Mouse (Mus musculus) gastrocnemius, postnatal 25 days (tissue): ENCODE data around the gene Cdk14. TPM values are rescaled to one million over a fixed set of nuclear protein-coding genes. Genes with fewer than 3 reads are reported as not detected.

Experiments used
- DNase-seq: peaks from one replicate; pipeline ENCODE4 v3.0.0; 2022
- microRNA-seq, 2 experiments: library from miRNA; unstranded; fragments of <30 nt; microRNA quantifications; one replicate each; pipeline ENCODE4 v1.2.0; 2021; ENCODE audit warnings: borderline replicate concordance in 2 of 2
- total RNA-seq, 2 experiments: library from RNA; stranded (reverse); gene quantifications; 1 replicate in 1 of 2; 2 replicates in 1 of 2; pipeline ENCODE4 v1.2.3; 2021

Cdk14 gene
- total RNA-seq, 2 experiments from 2014 or later: 5.4 to 5.5 TPM

- no peak for DNase-seq
These were observed 631.6 kb downstream of the Cdk14 start for GRCm38 (mm10) chr5:4788484-4788883.

DNA sequence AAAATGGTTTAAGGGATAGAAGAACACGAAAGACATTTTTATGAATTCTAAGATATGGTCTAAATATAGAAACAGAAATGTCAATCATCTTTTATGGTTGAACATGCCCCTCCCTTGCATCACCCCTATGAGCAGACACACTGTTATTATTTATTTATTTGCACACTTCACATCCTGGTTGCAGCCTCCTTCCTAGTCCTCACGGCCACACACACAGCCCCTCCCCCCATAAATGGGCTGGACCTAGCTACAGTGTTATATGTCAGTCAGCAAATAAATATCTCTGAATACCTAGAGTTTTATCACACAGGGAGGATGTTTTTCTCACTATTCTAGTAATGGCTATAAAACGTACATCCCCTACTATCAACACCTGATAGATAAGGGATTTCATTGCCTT, 633.3 kb downstream of the Cdk14 start:
- no peak for DNase-seq

GRCm38 (mm10) chr5:4778274-4778673, 641.8 kb downstream of the Cdk14 start:
- DNase-seq: no peak

DNA sequence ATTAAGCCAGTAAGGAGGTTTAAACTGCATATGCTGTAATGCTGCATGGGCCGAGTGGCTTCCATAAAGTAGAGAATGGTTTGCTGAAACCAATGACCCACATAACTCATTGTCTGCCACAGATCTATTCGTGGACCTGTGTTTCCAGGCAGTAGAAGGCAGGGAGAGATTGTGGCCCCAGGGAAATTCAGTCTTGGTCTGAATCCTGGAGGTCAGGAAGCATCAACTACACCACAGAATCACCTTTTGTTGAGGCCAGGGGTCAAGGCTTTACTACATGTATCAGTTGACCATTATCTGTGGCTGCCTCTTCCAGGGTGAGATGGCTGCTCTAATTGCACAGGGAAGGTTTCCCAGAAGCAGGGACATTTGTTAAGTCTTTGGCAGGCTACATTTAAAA, 643.6 kb downstream of the Cdk14 start:
- no peak for DNase-seq

- DNase-seq: no peak
These were observed 646.9 kb downstream of the Cdk14 start for GRCm38 (mm10) chr5:4773090-4773772.

DNA sequence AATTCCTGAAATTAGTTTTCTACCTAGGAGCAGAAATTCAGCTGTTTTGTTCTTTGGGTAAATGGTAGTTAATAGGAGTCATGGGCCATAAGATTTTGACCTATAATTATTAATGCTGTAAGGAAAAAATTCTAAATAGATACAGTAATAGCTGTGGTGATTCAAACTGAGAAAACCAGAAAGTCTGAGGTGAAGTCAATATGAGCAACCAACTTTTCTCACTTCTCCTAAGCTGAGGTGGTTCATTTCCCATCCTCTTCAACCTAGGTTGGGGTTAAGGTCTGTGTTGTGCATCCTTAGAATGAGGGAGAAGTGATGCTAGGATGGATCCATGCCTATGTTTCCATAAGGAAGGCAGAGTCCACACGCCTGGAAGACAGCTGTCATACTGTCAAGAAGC, 649.5 kb downstream of the Cdk14 start:
- no peak for DNase-seq

- DNase-seq: no peak
These were observed 652.2 kb downstream of the Cdk14 start for GRCm38 (mm10) chr5:4767896-4768295.

DNA sequence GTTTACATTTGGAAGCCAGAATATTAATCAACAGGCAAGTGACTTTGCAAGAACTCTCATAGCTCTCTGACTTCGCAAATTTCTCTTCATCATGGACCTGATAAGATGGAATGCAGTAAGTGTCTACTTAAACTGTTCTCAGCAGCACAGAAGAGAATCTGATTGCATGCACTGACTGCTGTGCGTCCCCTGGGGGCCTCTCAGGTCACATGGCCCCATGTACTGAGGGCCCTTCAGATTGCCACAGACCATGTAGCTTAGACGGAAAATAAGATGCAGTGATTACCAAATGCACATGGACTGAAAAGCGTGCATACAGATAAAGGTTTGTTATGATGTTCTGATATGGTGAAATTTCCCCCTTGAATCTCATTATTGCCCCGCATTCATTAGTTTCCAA, 653.4 kb downstream of the Cdk14 start:
- DNase-seq: no peak

DNA sequence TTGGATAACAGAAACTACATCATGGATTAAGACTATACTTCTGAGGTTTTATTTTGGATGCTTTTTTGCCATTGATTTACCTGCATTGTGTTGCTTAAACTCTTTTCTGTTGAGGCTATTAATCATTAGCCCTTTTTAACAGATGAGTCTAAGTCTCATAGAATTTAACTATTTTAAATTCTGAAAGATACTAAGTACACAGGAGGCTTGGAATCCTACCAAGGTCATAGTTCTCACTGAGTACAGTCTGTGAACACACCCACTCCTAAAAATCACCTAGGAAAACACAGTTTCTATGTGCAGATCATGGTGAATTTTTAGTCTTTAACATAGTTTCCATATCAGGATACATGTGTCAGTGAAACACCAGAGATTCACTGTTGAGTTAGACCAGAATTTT, 658.2 kb downstream of the Cdk14 start:
- no peak for DNase-seq

GRCm38 (mm10) chr5:4758331-4759080, 661.6 kb downstream of the Cdk14 start:
- no peak for DNase-seq

- peak; percentile 91 for DNase-seq
These were observed 662.2 kb downstream of the Cdk14 start, which contains the start of gene Fzd1 for GRCm38 (mm10) chr5:4757902-4758301. Gene Fzd1 (minus strand): TSS chr5:4758035.

- DNase-seq: peak; percentile 60
These were observed 663.0 kb downstream of the Cdk14 start for GRCm38 (mm10) chr5:4756871-4757711.

DNA sequence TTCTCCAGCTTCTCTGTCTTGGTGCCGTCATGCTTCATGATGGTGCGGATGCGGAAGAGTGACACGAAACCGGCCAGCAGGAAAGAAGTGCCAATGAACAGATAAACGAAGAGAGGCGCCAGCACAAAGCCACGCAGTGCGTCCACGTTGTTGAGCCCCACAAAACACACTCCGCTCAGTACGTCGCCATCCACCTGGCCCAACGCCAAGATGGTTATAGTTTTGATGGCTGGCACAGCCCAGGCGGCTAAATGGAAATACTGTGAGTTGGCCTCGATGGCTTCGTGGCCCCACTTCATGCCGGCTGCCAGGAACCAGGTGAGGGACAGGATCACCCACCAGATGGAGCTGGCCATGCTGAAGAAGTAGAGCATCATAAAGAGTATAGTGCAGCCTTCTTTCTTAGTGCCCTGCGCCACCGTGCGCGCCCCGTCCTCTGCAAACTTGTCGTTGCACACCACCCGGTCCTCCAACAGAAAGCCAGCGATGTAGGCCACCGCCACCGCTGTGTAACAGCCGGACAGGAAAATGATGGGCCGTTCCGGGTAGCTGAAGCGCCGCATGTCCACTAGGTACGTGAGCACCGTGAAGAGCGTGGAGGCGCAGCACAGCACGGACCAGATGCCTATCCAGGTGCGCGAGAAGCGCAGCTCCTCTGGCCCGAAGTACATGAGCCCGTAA, 664.0 kb downstream of the Cdk14 start:
- DNase-seq: peak; percentile 11

GRCm38 (mm10) chr5:4755326-4755725, 664.8 kb downstream of the Cdk14 start:
- no peak for DNase-seq

DNA sequence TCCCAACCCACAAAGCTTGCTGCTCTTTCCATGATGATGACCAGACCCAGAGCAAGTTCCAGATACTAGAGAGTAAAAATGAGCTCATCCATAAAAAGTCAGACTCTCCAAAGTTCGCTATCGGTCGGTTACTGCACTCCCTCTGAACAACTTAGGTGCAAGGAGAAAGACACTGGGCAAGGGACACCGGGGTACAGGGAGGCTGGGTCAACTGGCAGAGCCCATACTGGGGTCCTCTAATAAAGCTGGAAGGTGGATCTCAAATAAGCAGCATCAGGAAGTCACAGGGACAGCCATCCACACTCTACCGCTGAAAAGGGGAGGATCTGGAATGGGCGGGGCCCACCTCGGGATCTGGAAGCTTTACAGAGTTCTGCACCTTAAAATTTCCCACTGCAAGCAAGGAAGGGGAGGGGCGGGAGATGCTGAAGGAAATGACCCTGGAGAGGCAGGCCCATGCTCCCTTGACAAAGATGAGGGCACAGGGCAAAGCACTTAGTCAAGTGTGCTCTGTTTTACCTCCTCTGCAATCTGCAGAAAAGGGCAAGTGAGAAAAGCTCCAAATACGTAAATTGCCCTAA, 665.3 kb downstream of the Cdk14 start:
- DNase-seq: no peak

Small RNA genes within 50 kb of the gene (microRNA-seq; reads per million reads assigned to microRNA genes)
- gene Gm25037: 0 reads per million in 2 experiments
- 0 reads per million in 2 experiments for gene Gm44483

Other genes starting within 250 kb of the Cdk14 start
- gene 1700015F17Rik, start 58.8 kb upstream of the Cdk14 start, total RNA-seq: not detected
- 10 to 100 TPM; 12.6 to 13.5 TPM for gene Cldn12, start 94.6 kb upstream of the Cdk14 start, total RNA-seq
- gene Gtpbp10, start 139.2 kb upstream of the Cdk14 start, total RNA-seq: 1 to 10 TPM; 6.1 to 6.9 TPM
- not detected for gene Gm8773, start 153.5 kb upstream of the Cdk14 start, total RNA-seq
- 1 to 10 TPM in 1 of 2 experiments, not detected in 1; 1.0 TPM for gene Cfap69, start 243.9 kb upstream of the Cdk14 start, total RNA-seq